Mouse (Mus musculus): ENCODE results near the gene Rgs3.

The Rgs3 gene

DNA sequence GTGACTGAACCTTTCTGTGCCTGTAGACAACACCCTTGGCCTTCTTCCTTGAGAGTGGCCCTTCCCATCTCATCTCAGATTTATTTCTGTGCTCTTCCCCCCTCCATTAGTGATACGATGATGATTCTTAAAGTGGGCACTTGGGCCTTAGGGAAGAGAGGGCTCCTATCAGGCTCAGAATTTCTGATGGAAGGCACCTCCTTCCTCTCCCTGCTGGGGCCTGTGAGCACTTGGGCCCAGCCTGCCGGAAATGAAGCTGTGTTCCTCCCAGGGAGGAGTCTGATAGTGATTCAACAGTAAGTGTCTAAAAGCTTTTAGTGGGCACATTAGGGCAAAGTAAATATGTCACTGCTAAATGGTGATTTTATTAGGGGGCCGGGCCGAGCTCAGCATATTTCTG, 67.7 kb downstream of the Rgs3 start:
- DNase-seq (ENCODE audit: low spot score), result no peak

DNA sequence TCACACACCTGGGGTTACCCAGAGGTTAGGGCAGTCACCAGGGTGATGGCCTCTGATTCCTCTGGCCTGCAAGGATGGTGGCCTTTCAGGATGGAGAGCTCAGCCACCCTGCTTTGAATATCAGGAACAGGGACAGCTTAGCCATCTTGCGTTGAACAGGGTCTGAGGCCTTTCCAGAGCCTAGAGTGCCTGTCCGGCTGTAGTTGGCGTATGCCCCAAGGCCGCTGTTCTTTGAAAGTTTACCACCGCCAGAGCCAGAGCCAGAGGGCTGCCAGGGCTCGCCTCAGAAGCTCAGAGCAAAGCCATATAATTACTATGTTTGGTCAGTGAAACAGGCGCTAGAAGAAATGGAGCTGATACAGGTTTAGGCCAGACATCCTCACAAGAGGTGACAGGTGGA, 68.9 kb downstream of the Rgs3 start:
- no peak for DNase-seq (ENCODE audit: low spot score)

DNA sequence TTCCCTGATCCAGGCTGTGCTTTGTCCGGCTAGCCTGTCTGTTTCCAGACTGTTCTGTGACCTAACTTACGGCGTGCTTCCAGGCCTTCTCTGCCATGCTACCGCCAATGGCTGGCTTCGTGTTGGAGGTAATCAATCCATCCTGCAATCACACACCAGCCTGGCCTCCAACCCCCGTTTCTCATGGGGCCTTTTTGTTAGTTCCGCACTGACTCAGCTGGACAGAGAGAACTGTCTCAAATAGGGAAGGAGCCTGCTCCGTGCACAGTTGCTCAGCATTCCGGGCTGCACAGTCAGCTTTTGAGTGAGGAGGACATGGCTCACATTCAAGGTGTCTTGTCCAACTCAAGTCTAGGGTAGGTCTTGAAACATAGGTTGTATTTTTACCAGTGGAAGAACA, 69.8 kb downstream of the Rgs3 start:
- DNase-seq (ENCODE audit: low spot score), result no peak

DNA sequence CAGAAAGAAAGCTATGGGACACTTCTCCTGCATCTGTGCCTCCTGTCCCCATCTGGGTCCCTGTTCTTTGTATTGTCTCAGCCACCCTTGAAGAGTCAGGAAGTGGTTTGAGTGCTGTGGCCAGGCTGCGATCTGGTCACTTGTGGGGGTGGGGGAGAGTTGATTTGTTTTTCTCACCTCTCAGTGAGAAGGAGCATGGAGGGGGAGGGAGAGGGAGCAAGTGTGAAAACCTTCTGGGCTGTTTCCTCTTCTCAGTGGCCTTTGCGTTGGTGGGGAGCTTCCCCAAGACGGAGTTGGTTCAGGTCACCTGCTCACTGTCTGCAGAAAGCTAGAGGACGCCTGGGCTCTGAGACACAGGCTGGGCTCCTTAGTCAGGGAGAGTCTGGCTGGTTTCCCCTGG, 70.3 kb downstream of the Rgs3 start:
- DNase-seq (ENCODE audit: low spot score), result no peak

DNA sequence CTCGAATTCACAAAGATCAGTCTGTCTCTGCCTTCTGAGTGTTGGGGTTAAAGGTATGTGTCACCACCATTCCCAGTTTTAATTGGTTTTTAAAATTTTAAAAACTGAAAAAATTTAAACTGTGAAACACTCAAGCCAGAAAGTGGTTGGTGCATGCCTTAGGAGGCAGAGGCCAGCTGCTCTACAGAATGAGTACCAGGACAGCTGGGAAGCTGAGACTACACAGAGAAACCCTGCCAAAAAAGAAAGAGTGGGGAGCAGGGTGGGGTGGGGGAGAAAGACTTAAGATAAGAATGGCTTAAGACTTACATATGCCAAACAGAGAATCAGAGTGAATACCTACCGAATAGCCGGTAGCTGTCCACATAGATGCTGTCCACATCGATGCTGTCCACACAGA, 73.6 kb downstream of the Rgs3 start:
- DNase-seq (ENCODE audit: low spot score), result no peak

DNA sequence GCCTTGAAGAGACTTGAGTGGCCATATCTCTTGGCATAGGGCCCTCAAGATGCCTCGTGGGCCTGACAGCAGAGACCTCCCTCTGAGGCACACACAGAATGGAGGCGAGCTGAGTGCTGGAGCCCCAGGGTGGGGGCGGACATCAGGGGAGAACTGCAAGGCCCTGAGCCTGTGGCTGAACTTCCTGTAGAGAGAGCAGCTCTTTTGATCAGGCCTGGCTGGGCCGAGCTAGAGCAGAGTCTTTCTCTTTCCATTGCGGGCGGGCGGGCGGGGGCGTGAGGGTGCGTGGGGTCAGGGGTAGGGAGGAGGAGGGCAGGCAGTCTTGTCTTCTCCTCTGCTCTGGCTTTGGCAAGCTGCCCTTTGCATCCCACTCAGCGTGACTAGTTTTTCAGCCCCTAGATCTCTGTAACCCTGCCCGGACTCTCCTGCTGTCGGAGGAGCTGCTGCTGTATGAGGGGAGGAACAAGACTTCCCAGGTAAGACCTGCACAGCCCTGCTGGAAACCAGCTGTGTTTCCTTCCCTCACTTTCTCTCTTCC, 74.5 kb downstream of the Rgs3 start:
- no peak for DNase-seq (ENCODE audit: low spot score)

DNA sequence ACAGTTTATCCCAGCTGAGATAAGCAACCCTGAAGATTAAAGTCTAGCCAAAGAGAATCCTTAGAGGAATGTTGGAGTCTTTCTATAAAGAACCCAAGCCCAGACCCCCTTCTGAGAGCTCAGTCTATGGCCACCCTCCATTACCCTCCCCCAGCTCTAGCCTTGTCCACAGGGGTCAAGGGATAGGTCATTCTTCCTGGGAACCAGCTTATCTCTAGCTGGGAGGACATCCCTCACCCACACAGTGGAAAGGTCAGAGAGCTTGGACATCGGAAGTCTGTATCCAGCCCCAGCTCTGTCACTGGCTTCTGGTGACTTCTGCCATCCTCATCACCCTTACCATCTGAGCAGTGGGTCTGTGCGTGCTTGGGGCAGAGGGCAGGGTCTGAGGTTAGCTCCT, 75.2 kb downstream of the Rgs3 start:
- no peak for DNase-seq (ENCODE audit: low spot score)

DNA sequence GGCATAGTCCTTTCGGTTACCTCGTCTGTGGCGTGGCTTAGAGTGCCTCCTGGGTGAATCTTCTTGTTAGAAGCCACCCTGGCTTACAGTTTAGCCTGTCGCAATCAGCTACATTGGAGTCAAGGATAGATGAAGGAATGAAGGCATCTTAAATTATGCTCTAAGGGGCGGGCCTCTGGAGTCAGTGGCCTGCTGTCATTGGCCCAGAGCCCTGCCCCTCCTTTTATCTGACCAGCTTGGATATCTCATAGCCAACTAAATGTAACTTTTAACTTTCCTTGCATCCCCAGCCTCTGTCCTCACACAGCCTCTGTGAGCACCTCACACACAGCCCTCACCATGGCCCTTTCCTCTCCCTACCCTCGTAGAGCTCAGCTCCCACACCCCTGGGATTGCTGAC, 76.4 kb downstream of the Rgs3 start:
- DNase-seq (ENCODE audit: low spot score), result no peak

DNA sequence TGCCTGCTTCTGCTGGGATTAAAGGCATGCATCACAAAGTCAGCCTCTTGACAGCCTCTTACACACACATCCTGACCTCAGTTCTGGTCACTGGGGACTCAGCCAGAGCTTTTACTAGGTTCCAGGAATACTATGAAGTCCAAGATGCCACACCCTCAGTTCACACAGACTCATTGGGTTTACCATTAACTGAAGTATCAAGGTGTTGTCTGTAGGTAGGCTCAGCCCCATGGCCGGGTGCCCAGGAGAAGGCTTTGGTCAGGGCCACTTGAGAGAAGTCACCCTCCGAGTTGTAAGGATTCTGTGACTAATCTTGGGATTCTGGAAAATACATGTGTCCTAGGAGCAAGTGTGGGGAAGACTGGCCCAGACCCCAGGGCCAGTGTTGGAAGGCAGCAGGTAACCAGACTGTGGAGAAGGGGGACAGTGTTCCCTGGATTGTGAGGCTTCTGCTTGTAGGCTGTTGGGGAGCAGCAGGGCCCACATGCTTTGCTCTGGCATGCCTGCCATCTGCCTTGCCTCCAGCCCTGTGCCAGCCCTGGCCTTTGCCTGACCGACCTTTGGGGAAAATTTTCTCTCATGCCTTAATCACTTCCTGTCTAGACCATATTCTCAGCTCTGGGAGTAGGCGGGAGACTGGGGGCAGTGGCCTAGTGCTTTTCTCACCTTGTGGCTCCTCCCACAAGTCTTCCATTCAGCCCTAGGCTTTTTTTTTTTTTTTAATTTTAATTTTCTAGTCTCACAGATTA, 78.4 kb downstream of the Rgs3 start:
- DNase-seq (ENCODE audit: low spot score), result no peak

DNA sequence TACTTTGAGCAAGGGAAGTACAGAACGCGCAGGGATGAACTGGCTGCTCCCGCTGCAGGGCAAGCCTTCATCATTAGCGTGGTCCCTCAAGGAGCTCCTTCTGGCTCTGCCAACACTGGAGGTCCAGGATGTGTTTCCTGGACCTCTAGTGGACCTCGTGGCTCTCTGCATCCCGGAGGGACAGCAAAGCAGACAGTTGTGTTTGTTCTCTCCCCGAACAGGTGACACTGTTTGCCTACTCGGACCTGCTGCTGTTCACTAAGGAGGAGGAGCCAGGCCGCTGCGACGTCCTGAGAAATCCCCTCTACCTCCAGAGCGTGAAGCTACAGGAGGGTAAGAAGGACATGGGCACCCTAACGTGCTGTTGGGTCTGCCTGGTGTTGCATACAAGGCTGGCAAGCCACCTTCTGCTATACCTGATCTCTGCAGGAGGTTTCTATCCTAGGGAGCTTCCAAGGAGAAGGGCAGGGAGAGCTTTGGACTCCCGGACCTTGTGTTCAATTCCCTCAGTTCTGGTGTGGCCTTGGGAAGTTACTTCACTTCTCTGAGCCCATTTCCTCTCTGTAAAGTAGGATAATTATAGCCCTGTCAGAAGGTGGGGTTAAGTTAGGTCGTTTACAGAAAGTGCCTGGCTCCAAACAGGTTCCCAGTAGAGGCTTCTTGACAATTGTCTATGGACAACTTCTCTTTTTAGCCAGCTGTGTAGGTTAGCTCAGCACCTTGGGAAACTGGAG, 81.0 kb downstream of the Rgs3 start:
- DNase-seq (ENCODE audit: low spot score), result no peak

DNA sequence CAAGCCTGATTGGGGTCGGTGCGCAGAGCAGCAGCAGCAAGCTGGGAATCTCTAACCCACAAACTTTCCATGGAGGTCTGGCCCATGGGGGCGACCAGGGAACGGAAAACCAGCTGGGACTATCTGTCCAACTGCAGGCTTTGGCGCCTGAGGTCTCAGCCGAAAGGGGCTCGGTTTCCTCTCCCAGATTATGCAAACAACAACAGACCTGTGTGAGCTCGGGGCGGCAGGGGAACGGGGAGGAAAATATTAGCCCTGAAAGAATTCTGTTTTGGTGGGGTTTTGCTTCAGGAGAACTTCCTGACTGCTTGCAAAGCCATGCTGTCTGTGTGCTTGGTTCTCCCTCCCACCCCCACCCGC, 81.6 kb downstream of the Rgs3 start:
- no peak for DNase-seq (ENCODE audit: low spot score)

DNA sequence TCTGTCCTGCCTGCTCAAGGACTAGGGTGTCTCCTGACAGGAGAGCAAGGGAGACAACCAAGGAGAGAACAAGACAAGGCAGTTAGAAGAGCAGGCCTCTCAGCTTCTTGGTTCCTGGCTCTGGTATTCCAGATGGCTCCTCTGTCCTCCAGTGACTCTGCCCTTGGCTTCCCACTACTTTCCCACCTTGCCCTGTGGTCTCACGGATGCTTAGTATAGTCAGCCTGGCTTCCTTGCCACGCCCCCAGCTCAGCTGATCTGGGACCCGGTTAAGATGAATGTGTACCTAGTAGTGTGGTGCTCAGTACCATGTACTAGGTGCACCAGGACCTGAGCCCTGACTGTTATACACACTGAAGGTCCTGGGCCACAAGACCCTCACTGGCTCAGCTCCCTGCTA, 82.0 kb downstream of the Rgs3 start:
- no peak for DNase-seq (ENCODE audit: low spot score)

DNA sequence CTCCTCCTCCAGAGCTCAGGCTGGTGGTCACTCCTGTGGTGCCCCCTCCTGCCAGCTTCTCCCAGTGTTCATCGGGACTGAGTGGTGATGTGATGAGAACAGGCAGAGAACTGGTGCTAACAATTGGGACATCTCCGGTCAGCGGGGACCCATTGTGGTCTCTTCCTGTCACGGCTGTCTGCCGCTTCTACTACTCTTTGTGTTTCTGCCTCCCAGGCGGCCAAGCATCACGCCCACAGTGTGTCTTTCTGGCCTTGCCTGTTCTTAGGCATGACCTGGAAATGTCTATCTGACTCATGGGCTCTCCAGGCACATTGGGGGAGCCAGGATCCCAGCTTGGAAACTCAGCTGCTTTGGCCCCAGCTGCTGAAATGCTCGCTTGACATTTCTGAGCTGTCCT, 83.8 kb downstream of the Rgs3 start:
- no peak for DNase-seq (ENCODE audit: low spot score)

DNA sequence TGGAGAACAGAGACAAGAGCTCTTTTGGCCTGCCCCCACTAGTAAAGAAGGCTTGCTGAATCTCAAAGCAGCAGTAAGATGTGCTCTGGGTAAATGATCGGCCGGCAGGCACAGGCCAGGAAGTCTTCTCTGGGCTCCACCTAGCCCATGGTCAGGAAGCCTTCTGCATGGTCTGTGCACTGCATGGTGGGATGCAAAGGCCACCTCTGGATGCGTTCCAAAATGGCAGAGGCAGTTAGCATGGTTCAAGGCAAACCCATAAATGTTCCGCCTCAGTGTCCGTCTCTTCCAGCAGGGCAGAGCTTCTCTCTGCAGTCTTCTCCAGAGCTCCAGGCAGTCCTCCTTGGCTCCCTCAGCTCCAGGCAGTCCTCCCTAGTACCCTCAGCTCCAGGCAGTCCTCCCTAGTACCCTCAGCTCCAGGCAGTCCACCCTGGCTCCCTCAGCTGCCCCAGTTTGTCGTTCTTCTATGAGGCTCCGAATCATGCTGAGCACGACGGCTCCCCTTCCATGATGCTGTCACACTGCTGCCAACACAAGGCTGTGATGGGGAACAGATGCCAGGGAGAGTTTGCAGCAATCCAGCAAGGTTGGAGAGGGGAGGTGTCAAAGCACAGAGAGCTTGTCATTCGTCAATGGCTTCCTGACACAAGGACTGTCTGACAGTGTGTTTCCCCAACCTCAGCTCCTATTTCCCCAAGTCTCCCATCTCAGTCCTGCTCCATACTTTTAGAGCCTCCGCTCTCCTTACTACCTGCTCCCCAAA, 84.6 kb downstream of the Rgs3 start:
- DNase-seq (ENCODE audit: low spot score), result peak; percentile 39

DNA sequence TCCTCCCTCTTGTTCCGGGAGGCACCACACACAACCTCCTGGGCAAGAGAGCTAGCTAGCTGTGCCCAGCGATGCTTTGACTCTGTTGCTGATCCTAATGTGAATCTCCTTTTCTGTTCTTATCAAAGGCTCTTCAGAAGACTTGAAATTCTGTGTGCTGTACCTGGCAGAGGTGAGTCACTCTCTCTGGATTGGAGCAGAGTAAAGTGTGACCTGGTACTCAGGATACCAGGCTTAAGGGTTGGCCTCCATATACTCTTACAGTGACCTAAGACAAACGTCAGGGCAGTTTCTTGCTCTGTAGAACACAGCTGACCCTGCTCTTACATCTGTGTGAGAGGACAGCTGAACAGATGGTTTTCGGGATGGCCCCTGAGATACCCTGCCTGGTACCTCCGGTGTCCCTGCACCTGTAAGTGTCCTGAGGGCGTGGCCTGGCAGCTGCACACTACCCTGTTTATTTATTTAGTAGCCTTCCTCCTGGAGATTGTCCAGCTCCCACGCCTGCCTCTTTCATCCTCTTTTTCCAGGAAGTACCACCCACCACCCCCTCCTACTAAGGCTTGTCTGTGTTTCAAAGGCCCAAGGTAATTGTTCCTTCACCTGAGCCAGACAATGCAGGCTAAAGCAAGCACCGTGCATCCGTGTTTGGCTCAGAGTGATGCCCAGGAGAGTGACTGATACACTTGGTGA, 87.1 kb downstream of the Rgs3 start:
- no peak for DNase-seq (ENCODE audit: low spot score)

DNA sequence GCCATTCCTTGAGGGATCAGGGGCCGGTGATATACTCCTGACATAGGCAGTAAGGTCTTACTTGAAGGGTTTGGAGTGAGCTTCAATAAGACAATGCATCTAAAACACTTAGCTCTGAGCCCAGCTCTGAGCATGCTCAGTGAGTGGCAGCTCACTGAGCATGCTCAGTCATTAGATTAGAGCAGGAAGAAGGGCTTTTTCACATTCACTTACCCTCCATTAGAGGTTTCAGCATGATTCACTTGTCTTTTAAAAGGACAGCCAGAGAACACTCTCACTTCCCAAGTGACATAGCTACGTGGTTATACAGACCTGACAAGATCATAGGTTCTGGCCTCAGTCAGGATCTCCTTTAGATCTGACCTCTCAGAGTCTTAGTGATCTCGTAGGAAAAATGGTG, 89.2 kb downstream of the Rgs3 start:
- DNase-seq (ENCODE audit: low spot score), result no peak

DNA sequence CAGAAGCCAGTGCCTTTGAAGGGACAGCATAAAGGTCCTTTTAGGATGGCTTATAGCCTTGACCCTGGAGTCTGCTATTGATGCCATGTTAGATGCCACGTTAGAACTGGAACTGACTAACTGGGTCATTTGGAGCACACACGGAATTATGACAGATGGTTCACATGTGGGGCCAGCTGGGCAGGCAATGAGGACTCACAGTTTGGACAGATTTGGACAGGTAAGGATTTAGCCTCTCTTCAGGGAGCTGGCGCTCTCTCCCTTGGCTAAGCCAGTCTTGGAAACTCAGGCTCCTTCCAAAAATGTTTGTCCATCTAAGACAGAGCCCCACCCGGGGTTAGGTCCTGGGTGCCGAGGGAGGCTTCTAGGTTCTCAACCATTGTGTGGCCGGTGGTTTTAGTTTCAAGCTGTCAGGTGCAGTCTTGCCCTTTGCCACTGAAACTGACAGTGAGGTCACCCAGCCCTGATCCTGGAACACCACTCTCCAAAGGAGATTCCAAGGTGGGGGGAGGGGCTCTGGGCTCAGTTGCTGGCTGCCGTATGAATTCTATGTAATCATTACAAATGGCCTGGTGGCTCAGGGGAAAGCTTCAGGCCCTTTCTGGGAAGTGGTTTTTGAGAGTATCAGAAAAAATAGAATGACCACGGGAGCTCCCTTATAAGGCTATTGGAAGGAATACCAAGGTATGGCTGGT, 90.0 kb downstream of the Rgs3 start:
- DNase-seq (ENCODE audit: low spot score), result no peak

DNA sequence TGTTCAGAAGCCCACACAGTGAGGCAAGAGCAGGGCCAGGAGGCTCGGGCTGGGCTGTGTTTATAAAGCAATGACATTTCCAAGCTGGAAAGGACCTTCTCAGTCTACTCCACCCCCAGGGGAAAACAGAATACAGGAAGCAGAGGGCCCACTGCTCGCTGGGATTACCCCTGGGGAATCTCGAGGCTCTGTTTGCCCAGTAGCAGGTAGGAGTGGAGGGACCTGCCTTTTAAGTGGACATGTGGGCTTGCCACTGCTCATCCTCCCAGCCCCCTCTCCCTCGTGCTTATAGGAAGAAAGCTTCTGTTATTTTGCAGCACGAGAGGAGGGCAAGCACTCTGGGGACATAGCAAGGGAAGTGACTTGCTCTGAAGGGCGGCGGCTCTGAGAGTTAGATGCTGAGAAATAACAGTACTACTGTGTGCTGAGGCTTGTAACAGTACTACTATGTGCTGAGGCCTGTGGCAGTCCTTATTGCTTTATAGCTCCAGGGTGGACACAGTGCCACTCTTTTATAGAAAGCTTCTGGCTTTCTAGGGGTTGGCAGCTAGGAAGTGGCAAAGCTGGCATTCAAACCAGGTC, 91.6 kb downstream of the Rgs3 start:
- no peak for DNase-seq (ENCODE audit: low spot score)

DNA sequence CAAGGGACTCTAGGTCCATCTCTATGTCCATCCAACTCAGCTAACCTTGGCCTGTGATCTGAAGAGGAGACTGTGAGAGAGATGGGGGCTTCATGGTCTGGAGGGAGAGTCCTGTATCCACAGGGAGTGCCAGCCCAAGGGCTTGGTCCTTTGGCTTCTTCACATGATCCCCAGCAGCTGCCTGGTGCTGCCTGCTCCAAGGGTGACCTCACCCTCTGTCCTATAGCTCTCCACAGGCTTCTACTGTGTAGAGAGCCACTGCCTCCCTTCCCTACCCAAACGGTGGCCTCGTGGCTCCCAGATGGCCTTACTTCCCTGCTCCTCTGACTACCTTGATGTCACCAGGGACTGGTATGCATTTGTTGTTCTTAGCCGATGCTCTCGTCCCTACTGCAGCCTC, 92.6 kb downstream of the Rgs3 start:
- no peak for DNase-seq (ENCODE audit: low spot score)

DNA sequence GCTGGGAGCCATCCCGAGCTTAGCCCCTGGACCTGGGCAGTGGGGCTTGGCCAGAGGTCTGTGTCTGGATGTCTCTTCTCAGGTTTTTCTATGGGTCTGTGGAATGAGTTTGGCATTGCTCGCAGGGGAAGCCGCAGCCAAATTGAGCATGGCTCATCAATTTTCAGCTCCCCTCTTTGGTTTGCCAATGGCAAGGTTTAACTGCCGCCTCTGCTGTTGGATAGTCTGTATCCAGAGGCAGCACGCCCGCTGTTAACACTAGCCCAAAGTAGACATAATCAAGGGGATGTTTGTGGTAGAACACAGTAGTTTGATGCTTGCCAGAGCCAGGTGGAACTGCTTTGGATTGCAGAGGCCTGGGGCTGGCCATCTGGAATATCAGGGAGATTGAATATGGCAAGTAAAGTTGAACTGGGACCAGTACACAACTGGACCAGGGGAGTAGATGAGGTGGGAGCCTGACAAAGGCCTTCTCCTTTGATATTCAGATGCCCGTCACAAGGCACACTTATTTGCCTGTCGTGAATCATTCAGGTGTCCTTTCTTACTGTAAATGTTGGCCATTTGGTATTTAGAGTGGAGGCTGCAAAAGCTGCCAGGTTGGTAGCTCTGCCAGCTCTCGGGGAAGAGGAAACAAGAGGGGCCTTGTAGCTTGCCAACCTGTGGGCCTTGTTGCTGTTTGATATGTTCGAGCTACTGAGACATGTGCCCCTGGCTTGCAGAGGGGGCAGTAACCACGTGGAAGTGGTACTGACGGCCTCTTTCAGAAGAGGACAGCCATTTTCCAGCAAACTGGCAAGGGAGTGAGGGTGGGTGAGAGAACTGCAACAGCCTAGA, 93.5 kb downstream of the Rgs3 start:
- no peak for DNase-seq (ENCODE audit: low spot score)

Measured in embryo, embryonic 10 days (tissue).